Mouse (Mus musculus): ENCODE measurements around the gene Ffar1. TPM values are rescaled to one million over a fixed set of nuclear protein-coding genes. Genes with fewer than 3 reads are reported as not detected.

Gene Ffar1
- polyA plus RNA-seq, 1 experiment from 2014 or later: 0.17 TPM

Other genes with a start within 250 kb of the Ffar1 start
- 4.7 and 9.5 TPM in 2 replicates for gene Upk1a, start 248.7 kb downstream of the Ffar1 start, polyA plus RNA-seq (2015; fragmentation: Nextera tagmentation; extraction: Ambion mirVana)
- 1,000 and 1,051 TPM in 2 replicates for gene Cox6b1, start 235.4 kb downstream of the Ffar1 start, polyA plus RNA-seq (2015; fragmentation: Nextera tagmentation; extraction: Ambion mirVana)
- gene Etv2, start 225.7 kb downstream of the Ffar1 start, polyA plus RNA-seq (2015; fragmentation: Nextera tagmentation; extraction: Ambion mirVana): 0.13 TPM in 1 of 2 replicates, not detected in the other
- gene Rbm42, start 211.2 kb downstream of the Ffar1 start, polyA plus RNA-seq (2015; fragmentation: Nextera tagmentation; extraction: Ambion mirVana): 78.5 and 83.7 TPM in 2 replicates
- 36.9 and 41.7 TPM in 2 replicates for gene Haus5, start 196.6 kb downstream of the Ffar1 start, polyA plus RNA-seq (2015; fragmentation: Nextera tagmentation; extraction: Ambion mirVana)
- not detected in 2 replicates for gene Pmis2, start 190.0 kb downstream of the Ffar1 start, polyA plus RNA-seq (2015; fragmentation: Nextera tagmentation; extraction: Ambion mirVana)
- 5.5 and 6.2 TPM in 2 replicates for gene 2200002J24Rik, start 162.6 kb downstream of the Ffar1 start, polyA plus RNA-seq (2015; fragmentation: Nextera tagmentation; extraction: Ambion mirVana)
- gene Atp4a, start 149.4 kb downstream of the Ffar1 start, polyA plus RNA-seq (2015; fragmentation: Nextera tagmentation; extraction: Ambion mirVana): 22.3 and 44.6 TPM in 2 replicates
- gene Tmem147, start 132.0 kb downstream of the Ffar1 start, polyA plus RNA-seq (2015; fragmentation: Nextera tagmentation; extraction: Ambion mirVana): 215 and 232 TPM in 2 replicates
- gene Gapdhs, start 117.9 kb downstream of the Ffar1 start, polyA plus RNA-seq (2015; fragmentation: Nextera tagmentation; extraction: Ambion mirVana): 0.28 and 0.40 TPM in 2 replicates
- gene Sbsn, start 110.1 kb downstream of the Ffar1 start, polyA plus RNA-seq (2015; fragmentation: Nextera tagmentation; extraction: Ambion mirVana): 62.5 and 98.8 TPM in 2 replicates
- gene Dmkn, start 97.8 kb downstream of the Ffar1 start, polyA plus RNA-seq (2015; fragmentation: Nextera tagmentation; extraction: Ambion mirVana): 391 and 628 TPM in 2 replicates
- 767 and 1,136 TPM in 2 replicates for gene Krtdap, start 73.7 kb downstream of the Ffar1 start, polyA plus RNA-seq (2015; fragmentation: Nextera tagmentation; extraction: Ambion mirVana)
- 8.2 and 11.6 TPM in 2 replicates for gene Ffar2, start 37.8 kb downstream of the Ffar1 start, polyA plus RNA-seq (2015; fragmentation: Nextera tagmentation; extraction: Ambion mirVana)
- 0.44 and 0.47 TPM in 2 replicates for gene Ffar3, start 5.4 kb downstream of the Ffar1 start, polyA plus RNA-seq (2015; fragmentation: Nextera tagmentation; extraction: Ambion mirVana)
- gene Cd22, start 18.8 kb upstream of the Ffar1 start, polyA plus RNA-seq (2015; fragmentation: Nextera tagmentation; extraction: Ambion mirVana): 0.08 and 0.29 TPM in 2 replicates
- 0.35 and 0.45 TPM in 2 replicates for gene Mag, start 53.3 kb upstream of the Ffar1 start, polyA plus RNA-seq (2015; fragmentation: Nextera tagmentation; extraction: Ambion mirVana)
- gene Hamp2, start 63.1 kb upstream of the Ffar1 start, polyA plus RNA-seq (2015; fragmentation: Nextera tagmentation; extraction: Ambion mirVana): not detected in 2 replicates
- 0.90 and 1.1 TPM in 2 replicates for gene Hamp, start 82.5 kb upstream of the Ffar1 start, polyA plus RNA-seq (2015; fragmentation: Nextera tagmentation; extraction: Ambion mirVana)
- gene Usf2, start 95.2 kb upstream of the Ffar1 start, polyA plus RNA-seq (2015; fragmentation: Nextera tagmentation; extraction: Ambion mirVana): 12.8 and 16.0 TPM in 2 replicates
- gene Lsr, start 111.9 kb upstream of the Ffar1 start, polyA plus RNA-seq (2015; fragmentation: Nextera tagmentation; extraction: Ambion mirVana): 99.6 and 107 TPM in 2 replicates
- 8.8 and 10.0 TPM in 2 replicates for gene Fam187b, start 112.2 kb upstream of the Ffar1 start, polyA plus RNA-seq (2015; fragmentation: Nextera tagmentation; extraction: Ambion mirVana)
- 28.0 and 31.0 TPM in 2 replicates for gene Fxyd5, start 180.9 kb upstream of the Ffar1 start, polyA plus RNA-seq (2015; fragmentation: Nextera tagmentation; extraction: Ambion mirVana)
- gene Fxyd7, start 189.9 kb upstream of the Ffar1 start, polyA plus RNA-seq (2015; fragmentation: Nextera tagmentation; extraction: Ambion mirVana): 22.2 and 25.8 TPM in 2 replicates
- gene Fxyd1, start 195.6 kb upstream of the Ffar1 start, polyA plus RNA-seq (2015; fragmentation: Nextera tagmentation; extraction: Ambion mirVana): 127 and 129 TPM in 2 replicates
- gene Lgi4, start 197.8 kb upstream of the Ffar1 start, polyA plus RNA-seq (2015; fragmentation: Nextera tagmentation; extraction: Ambion mirVana): 0.92 and 1.7 TPM in 2 replicates
- gene Fxyd3, start 215.1 kb upstream of the Ffar1 start, polyA plus RNA-seq (2015; fragmentation: Nextera tagmentation; extraction: Ambion mirVana): 497 and 614 TPM in 2 replicates